Mouse (Mus musculus) forebrain, embryonic 12.5 days (tissue): ENCODE data around the gene Araf. TPM values are rescaled to one million over a fixed set of nuclear protein-coding genes. Genes with fewer than 3 reads are reported as not detected.

ENCODE experiments used
- ATAC-seq: fragments of 200-750 bp; cut with Nextera tagmentation; 2 replicates; pipeline ENCODE4 v1.8.0; 2017; ENCODE audit warnings: moderate TSS enrichment; ENCODE audit not compliant: low FRiP score
- H3K27ac ChIP-seq: fragments of 300-500 bp; sonication (generic); 2 replicates; pipeline ENCODE4 v1.5.1; 2016; ENCODE audit warnings: mild to moderate bottlenecking
- H3K27me3 ChIP-seq: fragments of 300-500 bp; sonication (generic); 2 replicates; pipeline ENCODE4 v1.6.1; 2016; ENCODE audit warnings: mild to moderate bottlenecking
- H3K36me3 ChIP-seq: fragments of 300-500 bp; sonication (generic); replicated peaks from 2 replicates; pipeline ENCODE4 v1.6.1; 2016; ENCODE audit warnings: mild to moderate bottlenecking
- H3K4me1 ChIP-seq: fragments of 300-500 bp; sonication (generic); 2 replicates; pipeline ENCODE4 v1.6.1; 2016
- H3K4me2 ChIP-seq: fragments of 300-500 bp; sonication (generic); 2 replicates; pipeline ENCODE4 v1.6.1; 2016; ENCODE audit warnings: mild to moderate bottlenecking, moderate library complexity
- H3K4me3 ChIP-seq: fragments of 300-500 bp; sonication (generic); replicated peaks from 2 replicates; pipeline ENCODE4 v1.5.1; 2016; ENCODE audit warnings: mild to moderate bottlenecking
- H3K9ac ChIP-seq: fragments of 300-500 bp; sonication (generic); 2 replicates; pipeline ENCODE4 v1.6.1; 2016; ENCODE audit warnings: mild to moderate bottlenecking
- H3K9me3 ChIP-seq: fragments of 300-500 bp; sonication (generic); 2 replicates; pipeline ENCODE4 v1.6.1; 2016
- WGBS: fragments of 180-500 bp; shearing (Covaris S2); methylation state at CpG from one replicate; pipeline ENCODE4 v1.1.7; 2016; 5-methylcytosine and 5-hydroxymethylcytosine counted together
- polyA plus RNA-seq: library from polyadenylated mRNA; unstranded; fragments of >200 nt; fragmentation: Nextera tagmentation; extraction: Ambion mirVana; gene quantifications from 2 replicates; pipeline ENCODE4 v1.2.1, GENCODE M21; 2016

Araf gene
- 132 and 133 TPM in 2 replicates for polyA plus RNA-seq

DNA sequence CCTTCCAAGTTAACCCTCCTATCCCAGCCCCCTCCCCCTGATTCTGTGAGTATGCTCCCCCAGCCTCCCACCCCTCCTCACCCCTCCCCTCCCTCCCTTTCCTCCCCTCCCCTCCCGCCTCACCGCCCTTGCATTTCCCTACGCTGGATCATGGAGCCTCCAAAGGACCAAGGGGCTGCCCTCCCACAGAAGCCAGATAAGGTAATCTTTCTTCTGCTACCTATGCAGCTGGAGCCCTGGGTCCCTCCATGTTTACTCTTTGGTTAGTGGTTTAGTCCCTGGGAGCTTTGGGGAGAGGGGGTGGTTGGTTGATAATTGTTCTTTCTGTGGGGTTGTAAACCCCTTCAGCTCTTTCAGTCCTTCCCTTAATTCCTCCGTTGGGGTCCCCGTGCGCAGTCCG, at the start of gene Araf:
Gene Araf, plus strand, starts transcription at position 134 of the 400 bp plus-strand sequence.
- Histone ChIP-seq H3K27ac (peak within 1 kb of the TSS; percentile 92), H3K9ac (peak within 1 kb of the TSS; percentile 58), H3K36me3 (no peaks in the 10 kb centered on the region), H3K4me2 (peak within 1 kb of the TSS; percentile 51), H3K4me1 (no peaks in the 10 kb centered on the region), H3K4me3 (peak within 1 kb of the TSS; percentile 46), H3K9me3 (no peaks in the 10 kb centered on the region), H3K27me3 (no peaks in the 10 kb centered on the region)
- WGBS = 15% methylated on average over 6 of the region's 7 CpGs
- peak; percentile 66 for ATAC-seq

GRCm38 (mm10) chrX:20748829-20749228, 48.8 kb upstream of the Araf start:
- H3K4me1 ChIP-seq = no peaks in the 10 kb centered on the region
- 91% methylated on average over 2 of the region's 2 CpGs for WGBS
- H3K27me3 ChIP-seq = no peaks in the 10 kb centered on the region
- no peak overlapping the region for H3K4me2 ChIP-seq
- H3K9ac ChIP-seq = no peak overlapping the region
- no peak for ATAC-seq
- H3K4me3 ChIP-seq = no peak overlapping the region
- no peaks in the 10 kb centered on the region for H3K9me3 ChIP-seq
- no peaks in the 10 kb centered on the region for H3K36me3 ChIP-seq
- H3K27ac ChIP-seq = no peak overlapping the region

GRCm38 (mm10) chrX:20761201-20761600, 36.4 kb upstream of the Araf start:
- WGBS = 90% methylated on average over 4 of the region's 4 CpGs

GRCm38 (mm10) chrX:20770697-20771381, 26.8 kb upstream of the Araf start:
- ATAC-seq = no peak
- Histone ChIP-seq H3K4me3 (no peak overlapping the region), H3K27ac (no peak overlapping the region), H3K9me3 (no peaks in the 10 kb centered on the region), H3K27me3 (no peaks in the 10 kb centered on the region), H3K4me1 (no peaks in the 10 kb centered on the region), H3K4me2 (no peak overlapping the region), H3K9ac (no peak overlapping the region), H3K36me3 (no peaks in the 10 kb centered on the region)
- WGBS = 9% methylated on average over 1 of the region's 1 CpGs

More at GRCm38 (mm10) chrX:20761201-20761600, 36.4 kb upstream of the Araf start:
- Histone ChIP-seq H3K4me3 (no peak overlapping the region), H3K9ac (no peak overlapping the region), H3K4me2 (no peak overlapping the region), H3K27me3 (no peaks in the 10 kb centered on the region), H3K9me3 (no peaks in the 10 kb centered on the region), H3K36me3 (no peaks in the 10 kb centered on the region), H3K27ac (no peak overlapping the region), H3K4me1 (no peaks in the 10 kb centered on the region)
- ATAC-seq = no peak

GRCm38 (mm10) chrX:20771666-20772065, 25.9 kb upstream of the Araf start:
- H3K27ac ChIP-seq = no peak overlapping the region
- no peak overlapping the region for H3K9ac ChIP-seq
- H3K4me2 ChIP-seq = no peak overlapping the region
- 60% methylated on average over 2 of the region's 2 CpGs for WGBS
- no peak for ATAC-seq
- H3K36me3 ChIP-seq = no peaks in the 10 kb centered on the region
- no peaks in the 10 kb centered on the region for H3K27me3 ChIP-seq
- no peak overlapping the region for H3K4me3 ChIP-seq
- no peaks in the 10 kb centered on the region for H3K4me1 ChIP-seq
- no peaks in the 10 kb centered on the region for H3K9me3 ChIP-seq

GRCm38 (mm10) chrX:20775271-20776016, 22.2 kb upstream of the Araf start:
- H3K27me3 ChIP-seq = no peaks in the 10 kb centered on the region
- no peak overlapping the region for H3K27ac ChIP-seq
- no peaks in the 10 kb centered on the region for H3K36me3 ChIP-seq
- no peaks in the 10 kb centered on the region for H3K4me1 ChIP-seq
- 55% methylated on average over 19 of the region's 19 CpGs for WGBS
- no peak overlapping the region for H3K9ac ChIP-seq
- ATAC-seq = no peak
- no peaks in the 10 kb centered on the region for H3K9me3 ChIP-seq
- H3K4me3 ChIP-seq = no peak overlapping the region
- H3K4me2 ChIP-seq = no peak overlapping the region

DNA sequence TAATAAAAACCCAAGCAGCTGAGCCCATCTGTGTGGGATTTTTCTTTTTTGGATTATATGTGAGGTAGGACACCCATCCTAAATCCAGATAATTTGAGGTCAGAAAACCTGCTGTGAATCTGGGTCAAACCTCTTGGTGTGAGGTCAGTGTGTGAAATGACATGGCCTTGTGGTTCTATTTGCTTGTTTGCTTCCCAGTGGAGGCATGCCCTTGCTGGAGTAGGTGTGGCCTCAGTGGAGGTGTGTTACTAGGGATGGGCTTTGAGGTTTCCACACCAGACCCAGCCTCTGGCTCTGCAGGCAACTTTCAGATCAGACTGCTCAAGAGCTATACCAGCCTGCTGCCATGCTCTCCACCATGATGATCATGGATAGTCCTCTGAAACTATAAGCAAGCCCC, 20.0 kb upstream of the Araf start:
- Histone ChIP-seq H3K27ac (no peak overlapping the region), H3K36me3 (no peaks in the 10 kb centered on the region), H3K27me3 (no peaks in the 10 kb centered on the region), H3K9me3 (no peaks in the 10 kb centered on the region), H3K4me1 (no peaks in the 10 kb centered on the region), H3K4me3 (no peak overlapping the region), H3K9ac (no peak overlapping the region), H3K4me2 (no peak overlapping the region)
- ATAC-seq = no peak

GRCm38 (mm10) chrX:20787309-20787708, 10.3 kb upstream of the Araf start:
- H3K9me3 ChIP-seq = no peaks in the 10 kb centered on the region
- H3K27ac ChIP-seq = no peak overlapping the region
- no peak overlapping the region for H3K9ac ChIP-seq
- H3K4me1 ChIP-seq = no peaks in the 10 kb centered on the region
- no peak overlapping the region for H3K4me3 ChIP-seq
- H3K4me2 ChIP-seq = no peak overlapping the region
- no peaks in the 10 kb centered on the region for H3K36me3 ChIP-seq
- H3K27me3 ChIP-seq = no peaks in the 10 kb centered on the region
- 78% methylated on average over 2 of the region's 2 CpGs for WGBS
- ATAC-seq = no peak

- no peaks in the 10 kb centered on the region for H3K4me1 ChIP-seq
- H3K4me3 ChIP-seq = no peak overlapping the region
- no peak for ATAC-seq
- no peak overlapping the region for H3K9ac ChIP-seq
- WGBS = 27% methylated on average over 3 of the region's 3 CpGs
- H3K27me3 ChIP-seq = no peaks in the 10 kb centered on the region
- H3K27ac ChIP-seq = no peak overlapping the region
- no peaks in the 10 kb centered on the region for H3K36me3 ChIP-seq
- no peaks in the 10 kb centered on the region for H3K9me3 ChIP-seq
- no peak overlapping the region for H3K4me2 ChIP-seq
Measured at GRCm38 (mm10) chrX:20792417-20792816, 5.2 kb upstream of the Araf start.

- Histone ChIP-seq H3K4me3 (no peak overlapping the region), H3K27ac (no peak overlapping the region), H3K36me3 (no peaks in the 10 kb centered on the region), H3K4me2 (no peak overlapping the region), H3K9me3 (no peaks in the 10 kb centered on the region), H3K27me3 (no peaks in the 10 kb centered on the region), H3K9ac (no peak overlapping the region), H3K4me1 (no peaks in the 10 kb centered on the region)
- ATAC-seq = no peak
- WGBS = 58% methylated on average over 7 of the region's 7 CpGs
Measured at GRCm38 (mm10) chrX:20793230-20793629, 4.4 kb upstream of the Araf start.

DNA sequence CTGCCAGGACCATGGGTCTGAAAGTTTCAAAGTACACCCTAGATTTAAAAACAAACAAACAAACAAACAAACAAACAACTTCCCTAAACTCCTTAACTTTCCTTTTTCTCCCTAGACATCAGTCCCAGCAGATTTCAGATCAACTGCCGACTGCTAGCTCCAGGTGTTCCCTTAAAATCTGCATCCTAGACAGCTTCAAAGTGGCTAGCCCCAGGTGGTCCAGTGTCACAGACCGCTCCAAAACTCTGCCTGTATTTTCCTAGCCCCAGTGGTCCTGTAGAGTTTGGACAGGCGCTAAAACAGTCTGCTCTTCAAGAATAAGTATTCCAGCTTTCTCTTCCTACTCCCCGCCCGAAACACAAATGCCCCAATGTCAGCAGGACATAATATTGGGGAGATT, 3.4 kb upstream of the Araf start:
- Histone ChIP-seq H3K9me3 (no peaks in the 10 kb centered on the region), H3K27ac (no peak overlapping the region), H3K27me3 (no peaks in the 10 kb centered on the region), H3K36me3 (no peaks in the 10 kb centered on the region), H3K4me1 (no peaks in the 10 kb centered on the region), H3K4me2 (no peak overlapping the region), H3K4me3 (no peak overlapping the region), H3K9ac (no peak overlapping the region)
- WGBS = 25% methylated on average over 5 of the region's 5 CpGs
- no peak for ATAC-seq

GRCm38 (mm10) chrX:20798141-20798796, 655 bp downstream of the Araf start:
- 15% methylated on average over 20 of the region's 21 CpGs for WGBS
- H3K9ac ChIP-seq = peak overlapping the region; percentile 58
- no peaks in the 10 kb centered on the region for H3K9me3 ChIP-seq
- H3K27ac ChIP-seq = peak overlapping the region; percentile 92
- H3K27me3 ChIP-seq = no peaks in the 10 kb centered on the region
- H3K4me3 ChIP-seq = peak overlapping the region; percentile 46
- no peaks in the 10 kb centered on the region for H3K4me1 ChIP-seq
- peak; percentile 98 for ATAC-seq
- H3K36me3 ChIP-seq = no peaks in the 10 kb centered on the region
- H3K4me2 ChIP-seq = peak overlapping the region; percentile 51
